Mouse (Mus musculus): ENCODE results near the gene Cyp2b10. TPM values are rescaled to one million over a fixed set of nuclear protein-coding genes. Genes with fewer than 3 reads are reported as not detected.
"Not testable (repeated sequence)": the region's sequence is repeated elsewhere in the genome, so short reads cannot be mapped to it uniquely, and the experiment has no call there.

The Cyp2b10 gene
- polyA plus RNA-seq, 1 experiment from 2014 or later, result 0.07 TPM

- H3K4me2 ChIP-seq, result not testable (repeated sequence)
- WGBS (ENCODE audit: insufficient replicate concordance), result 22% methylated on average over 7 of the region's 7 CpGs
These were observed 16.7 kb upstream of the Cyp2b10 start for GRCm38 (mm10) chr7:25880721-25881120.

GRCm38 (mm10) chr7:25884272-25884671 is 13.1 kb upstream of the Cyp2b10 start:
- WGBS (ENCODE audit: insufficient replicate concordance), result 48% methylated on average over 1 of the region's 1 CpGs
- ATAC-seq (ENCODE audit: insufficient read depth), result no peak

More at GRCm38 (mm10) chr7:25880721-25881120, 16.7 kb upstream of the Cyp2b10 start:
- not testable (repeated sequence) for H3K36me3 ChIP-seq (replicated peaks); H3K9me3 ChIP-seq (replicated peaks); H3K27me3 ChIP-seq; H3K4me1 ChIP-seq (replicated peaks); H3K9ac ChIP-seq; H3K27ac ChIP-seq (replicated peaks); H3K4me3 ChIP-seq (replicated peaks); ATAC-seq (ENCODE audit: insufficient read depth)

GRCm38 (mm10) chr7:25887758-25888157 is 9.7 kb upstream of the Cyp2b10 start:
- no peaks in the 10 kb centered on the region for H3K4me1 ChIP-seq (replicated peaks)
- 55% methylated on average over 3 of the region's 3 CpGs for WGBS (ENCODE audit: insufficient replicate concordance)
- no peak overlapping the region for H3K4me3 ChIP-seq (replicated peaks)
- no peak overlapping the region for H3K27ac ChIP-seq (replicated peaks)
- H3K27me3 ChIP-seq, result no peaks in the 10 kb centered on the region
- H3K4me2 ChIP-seq, result no peak overlapping the region
- no peaks in the 10 kb centered on the region for H3K9me3 ChIP-seq (replicated peaks)
- no peak overlapping the region for H3K9ac ChIP-seq
- no peaks in the 10 kb centered on the region for H3K36me3 ChIP-seq (replicated peaks)
- ATAC-seq (ENCODE audit: insufficient read depth), result peak; percentile 18; the same call in 1 of the 2 replicates

More at GRCm38 (mm10) chr7:25884272-25884671, 13.1 kb upstream of the Cyp2b10 start:
- Histone ChIP-seq H3K27me3 (peaks cover 7% of the 10 kb centered on the region; the same call in 1 of the 2 replicates), H3K4me1 (replicated peaks) (no peaks in the 10 kb centered on the region), H3K27ac (replicated peaks) (no peak overlapping the region), H3K36me3 (replicated peaks) (no peaks in the 10 kb centered on the region), H3K9me3 (replicated peaks) (no peaks in the 10 kb centered on the region), H3K9ac (no peak overlapping the region), H3K4me3 (replicated peaks) (no peak overlapping the region), H3K4me2 (no peak overlapping the region)

- Histone ChIP-seq H3K36me3 (replicated peaks) (no peaks in the 10 kb centered on the region), H3K9ac (no peak overlapping the region), H3K27ac (replicated peaks) (no peak overlapping the region), H3K27me3 (no peaks in the 10 kb centered on the region), H3K4me3 (replicated peaks) (no peak overlapping the region), H3K4me1 (replicated peaks) (no peaks in the 10 kb centered on the region), H3K4me2 (no peak overlapping the region), H3K9me3 (replicated peaks) (no peaks in the 10 kb centered on the region)
- no peak for ATAC-seq (ENCODE audit: insufficient read depth)
- 57% methylated on average over 5 of the region's 5 CpGs for WGBS (ENCODE audit: insufficient replicate concordance)
These were observed 4.3 kb upstream of the Cyp2b10 start for GRCm38 (mm10) chr7:25893159-25893558.

GRCm38 (mm10) chr7:25895162-25895561 is 2.3 kb upstream of the Cyp2b10 start:
- H3K4me1 ChIP-seq (replicated peaks), result no peaks in the 10 kb centered on the region
- ATAC-seq (ENCODE audit: insufficient read depth), result no peak
- WGBS (ENCODE audit: insufficient replicate concordance), result 30% methylated on average over 1 of the region's 1 CpGs

GRCm38 (mm10) chr7:25898064-25898463 is 644 bp downstream of the Cyp2b10 start:
- Histone ChIP-seq H3K4me1 (replicated peaks) (no peaks in the 10 kb centered on the region), H3K4me2 (no peak overlapping the region), H3K9ac (no peak overlapping the region), H3K9me3 (replicated peaks) (no peaks in the 10 kb centered on the region), H3K27me3 (no peaks in the 10 kb centered on the region), H3K4me3 (replicated peaks) (no peak overlapping the region), H3K27ac (replicated peaks) (no peak overlapping the region), H3K36me3 (replicated peaks) (no peaks in the 10 kb centered on the region)
- WGBS (ENCODE audit: insufficient replicate concordance), result 56% methylated on average over 7 of the region's 7 CpGs
- no peak for ATAC-seq (ENCODE audit: insufficient read depth)

More at GRCm38 (mm10) chr7:25895162-25895561, 2.3 kb upstream of the Cyp2b10 start:
- Histone ChIP-seq H3K4me3 (replicated peaks) (no peak overlapping the region), H3K27me3 (no peaks in the 10 kb centered on the region), H3K36me3 (replicated peaks) (no peaks in the 10 kb centered on the region), H3K4me2 (no peak overlapping the region), H3K9ac (no peak overlapping the region), H3K27ac (replicated peaks) (no peak overlapping the region), H3K9me3 (replicated peaks) (no peaks in the 10 kb centered on the region)

GRCm38 (mm10) chr7:25902061-25902690 is 4.8 kb downstream of the Cyp2b10 start:
- no peak overlapping the region for H3K4me2 ChIP-seq
- no peaks in the 10 kb centered on the region for H3K9me3 ChIP-seq (replicated peaks)
- no peaks in the 10 kb centered on the region for H3K27me3 ChIP-seq
- H3K9ac ChIP-seq, result no peak overlapping the region
- no peak for ATAC-seq (ENCODE audit: insufficient read depth)
- H3K27ac ChIP-seq (replicated peaks), result no peak overlapping the region
- H3K4me1 ChIP-seq (replicated peaks), result no peaks in the 10 kb centered on the region
- WGBS (ENCODE audit: insufficient replicate concordance), result 27% methylated on average over 8 of the region's 8 CpGs
- H3K36me3 ChIP-seq (replicated peaks), result no peaks in the 10 kb centered on the region
- no peak overlapping the region for H3K4me3 ChIP-seq (replicated peaks)

- H3K9ac ChIP-seq, result no peak overlapping the region
- no peak overlapping the region for H3K4me3 ChIP-seq (replicated peaks)
- no peaks in the 10 kb centered on the region for H3K4me1 ChIP-seq (replicated peaks)
- WGBS (ENCODE audit: insufficient replicate concordance), result 29% methylated on average over 14 of the region's 14 CpGs
- no peak for ATAC-seq (ENCODE audit: insufficient read depth)
- H3K27ac ChIP-seq (replicated peaks), result no peak overlapping the region
- H3K36me3 ChIP-seq (replicated peaks), result no peaks in the 10 kb centered on the region
- no peak overlapping the region for H3K4me2 ChIP-seq
- H3K27me3 ChIP-seq, result no peaks in the 10 kb centered on the region
- no peaks in the 10 kb centered on the region for H3K9me3 ChIP-seq (replicated peaks)
These were observed 5.7 kb downstream of the Cyp2b10 start for GRCm38 (mm10) chr7:25903156-25903555.

GRCm38 (mm10) chr7:25904066-25904465 is 6.6 kb downstream of the Cyp2b10 start:
- no peaks in the 10 kb centered on the region for H3K36me3 ChIP-seq (replicated peaks)
- no peak overlapping the region for H3K9ac ChIP-seq
- no peaks in the 10 kb centered on the region for H3K27me3 ChIP-seq
- no peaks in the 10 kb centered on the region for H3K9me3 ChIP-seq (replicated peaks)
- H3K4me3 ChIP-seq (replicated peaks), result no peak overlapping the region
- no peak for ATAC-seq (ENCODE audit: insufficient read depth)
- H3K27ac ChIP-seq (replicated peaks), result no peak overlapping the region
- 31% methylated on average over 3 of the region's 3 CpGs for WGBS (ENCODE audit: insufficient replicate concordance)
- no peaks in the 10 kb centered on the region for H3K4me1 ChIP-seq (replicated peaks)
- H3K4me2 ChIP-seq, result no peak overlapping the region

- H3K9me3 ChIP-seq (replicated peaks), result no peaks in the 10 kb centered on the region
- no peak overlapping the region for H3K4me2 ChIP-seq
- H3K27ac ChIP-seq (replicated peaks), result no peak overlapping the region
- WGBS (ENCODE audit: insufficient replicate concordance), result 58% methylated on average over 10 of the region's 10 CpGs
- H3K4me3 ChIP-seq (replicated peaks), result no peak overlapping the region
- H3K9ac ChIP-seq, result no peak overlapping the region
- no peaks in the 10 kb centered on the region for H3K4me1 ChIP-seq (replicated peaks)
- no peaks in the 10 kb centered on the region for H3K27me3 ChIP-seq
- no peak for ATAC-seq (ENCODE audit: insufficient read depth)
- no peaks in the 10 kb centered on the region for H3K36me3 ChIP-seq (replicated peaks)
These were observed 7.1 kb downstream of the Cyp2b10 start for GRCm38 (mm10) chr7:25904489-25904888.

- Histone ChIP-seq H3K9me3 (replicated peaks) (no peaks in the 10 kb centered on the region), H3K36me3 (replicated peaks) (no peaks in the 10 kb centered on the region), H3K27me3 (no peaks in the 10 kb centered on the region), H3K27ac (replicated peaks) (no peak overlapping the region), H3K4me3 (replicated peaks) (no peak overlapping the region), H3K4me2 (no peak overlapping the region), H3K4me1 (replicated peaks) (no peaks in the 10 kb centered on the region), H3K9ac (no peak overlapping the region)
- WGBS (ENCODE audit: insufficient replicate concordance), result 57% methylated on average over 6 of the region's 6 CpGs
- no peak for ATAC-seq (ENCODE audit: insufficient read depth)
These were observed 10.0 kb downstream of the Cyp2b10 start for GRCm38 (mm10) chr7:25907380-25907779.

- no peaks in the 10 kb centered on the region for H3K36me3 ChIP-seq (replicated peaks)
- H3K9me3 ChIP-seq (replicated peaks), result no peaks in the 10 kb centered on the region
- H3K27ac ChIP-seq (replicated peaks), result no peak overlapping the region
- 49% methylated on average over 2 of the region's 2 CpGs for WGBS (ENCODE audit: insufficient replicate concordance)
- no peaks in the 10 kb centered on the region for H3K27me3 ChIP-seq
- H3K4me3 ChIP-seq (replicated peaks), result no peak overlapping the region
- H3K4me2 ChIP-seq, result no peak overlapping the region
- H3K9ac ChIP-seq, result no peak overlapping the region
- no peaks in the 10 kb centered on the region for H3K4me1 ChIP-seq (replicated peaks)
- no peak for ATAC-seq (ENCODE audit: insufficient read depth)
These were observed 12.6 kb downstream of the Cyp2b10 start for GRCm38 (mm10) chr7:25910046-25910445.
